Mouse (Mus musculus): Measurements from ENCODE around the gene Slamf6.

GRCm38 (mm10) chr1:171970854-171971586, 53.7 kb downstream of the Slamf6 start:
- no peak for TF ChIP-seq EP300 (IDR thresholded peaks at IDR 0.05)
- no peak for TF ChIP-seq CTCF (IDR thresholded peaks at IDR 0.05)
